In the genomic region with DNA sequence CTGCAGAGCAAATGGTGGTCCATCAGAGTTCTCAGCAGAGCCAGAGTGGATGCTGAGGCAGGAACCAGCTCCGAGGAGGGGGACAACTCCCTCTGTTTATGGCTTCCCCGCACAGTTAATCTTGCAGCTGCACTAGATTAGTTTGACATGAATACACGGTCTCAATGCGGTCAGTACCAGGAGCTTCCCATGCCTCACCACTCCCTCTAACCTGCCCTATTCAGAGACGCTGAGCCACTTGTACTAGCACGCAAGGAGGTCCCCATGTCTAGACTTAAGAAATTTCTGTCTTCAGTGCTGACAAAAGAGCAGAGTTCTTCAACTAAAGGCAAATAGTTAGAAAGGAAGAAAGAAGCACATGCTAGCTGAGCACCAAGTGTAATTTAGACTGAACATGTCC, we compare ENCODE assay signal across 14 mouse cellular contexts.
DNase-seq lines count a peak whose midpoint lies in the region; ATAC-seq and TF ChIP-seq lines count a peak whose summit lies in the region.
"Had no signal": no experiment of that assay in that cellular context is flagged by ENCODE, and none has a peak within 500 bp of the region (broad histone marks: within the 10 kb centered on the region; RNA-seq: fewer than 3 reads in every experiment).

No protein-coding gene starts in this region.

- no peak overlapping the region for H3K4me3 ChIP-seq in neural tube, embryonic 11.5 days (ENCODE audit: low read depth, low read length)
- H3K4me3 ChIP-seq in embryonic facial prominence, embryonic 12.5 days, result no peak overlapping the region
- H3K4me3 ChIP-seq in liver, embryonic 12.5 days, result no peak overlapping the region
- H3K4me3 ChIP-seq in layer of hippocampus, adult 2 months, result no peak overlapping the region

- H3K36me3 ChIP-seq in neural tube, embryonic 11.5 days (ENCODE audit: control insufficient read depth, insufficient read depth, low read length), result no peaks in the 10 kb centered on the region
- H3K36me3 ChIP-seq in embryonic facial prominence, embryonic 12.5 days, result no peaks in the 10 kb centered on the region
- H3K36me3 ChIP-seq in liver, embryonic 12.5 days, result no peaks in the 10 kb centered on the region

- DNase-seq in neural tube, embryonic 11.5 days (ENCODE audit: low spot score), result peak; percentile 16
- DNase-seq in neural tube, embryonic 10.5 days (ENCODE audit: extremely low spot score, low spot score), result no peak
- peak; percentile 13 for DNase-seq in mesoderm, embryonic 11.5 days (ENCODE audit: low read depth, low spot score)
- DNase-seq in layer of hippocampus, adult 2 months (ENCODE audit: low spot score in 2 of 2), result no peak
- DNase-seq in left cerebral cortex, adult 11 months (ENCODE audit: low spot score), result no peak
- DNase-seq: cerebellum, adult 9-11 months; gastrocnemius, postnatal 14 days; kidney, postnatal 14 days; layer of hippocampus, postnatal 36 days; lung, postnatal 4 days had no signal

- 40% methylated on average over 6 of the region's 6 CpGs for WGBS in neural tube, embryonic 11.5 days
- WGBS in embryonic facial prominence, embryonic 12.5 days, result 20% methylated on average over 6 of the region's 6 CpGs
- WGBS in liver, embryonic 12.5 days (ENCODE audit: insufficient replicate concordance), result 61% methylated on average over 6 of the region's 6 CpGs

- H3K9me3 ChIP-seq in neural tube, embryonic 11.5 days (ENCODE audit: control insufficient read depth, low read length), result no peaks in the 10 kb centered on the region
- no peaks in the 10 kb centered on the region for H3K9me3 ChIP-seq in embryonic facial prominence, embryonic 12.5 days
- H3K9me3 ChIP-seq in liver, embryonic 12.5 days (replicated peaks), result no peaks in the 10 kb centered on the region

- no peak for TF ChIP-seq CTCF in layer of hippocampus, adult 2 months (conservative IDR thresholded peaks at IDR 0.05)

- no peak overlapping the region for H3K27ac ChIP-seq in neural tube, embryonic 11.5 days (ENCODE audit: low read depth, low read length)
- no peak overlapping the region for H3K27ac ChIP-seq in embryonic facial prominence, embryonic 12.5 days
- H3K27ac ChIP-seq in liver, embryonic 12.5 days, result no peak overlapping the region
- no peak overlapping the region for H3K27ac ChIP-seq in layer of hippocampus, adult 2 months
- H3K27ac ChIP-seq: hindbrain, embryonic 14.5 days had no signal

- H3K4me2 ChIP-seq in neural tube, embryonic 11.5 days (ENCODE audit: low read depth), result no peak overlapping the region
- peak overlapping the region; percentile 7; the same call in 1 of the 2 replicates for H3K4me2 ChIP-seq in embryonic facial prominence, embryonic 12.5 days (replicated peaks)
- no peak overlapping the region for H3K4me2 ChIP-seq in liver, embryonic 12.5 days
- H3K4me2 ChIP-seq: hindbrain, embryonic 14.5 days; liver, embryonic 11.5 days had no signal

- no peaks in the 10 kb centered on the region for H3K4me1 ChIP-seq in neural tube, embryonic 11.5 days (ENCODE audit: control insufficient read depth, insufficient read depth, low read length)
- H3K4me1 ChIP-seq in embryonic facial prominence, embryonic 12.5 days, result peaks cover 23% of the 10 kb centered on the region; the same call in 1 of the 2 replicates
- H3K4me1 ChIP-seq in liver, embryonic 12.5 days, result peaks cover 9% of the 10 kb centered on the region; the same call in 1 of the 2 replicates

- H3K27me3 ChIP-seq in neural tube, embryonic 11.5 days (ENCODE audit: control insufficient read depth, insufficient read depth, low read length), result no peaks in the 10 kb centered on the region
- H3K27me3 ChIP-seq in embryonic facial prominence, embryonic 12.5 days, result no peaks in the 10 kb centered on the region
- H3K27me3 ChIP-seq in liver, embryonic 12.5 days (replicated peaks), result no peaks in the 10 kb centered on the region

- no peak overlapping the region for H3K9ac ChIP-seq in neural tube, embryonic 11.5 days (ENCODE audit: low read length)
- H3K9ac ChIP-seq in embryonic facial prominence, embryonic 12.5 days, result no peak overlapping the region
- no peak overlapping the region for H3K9ac ChIP-seq in liver, embryonic 12.5 days
- H3K9ac ChIP-seq: hindbrain, embryonic 14.5 days had no signal

- peak; percentile 27; the same call in 1 of the 2 replicates for ATAC-seq in neural tube, embryonic 11.5 days (ENCODE audit: insufficient read depth, low FRiP score, low TSS enrichment)
- no peak for ATAC-seq in embryonic facial prominence, embryonic 12.5 days (ENCODE audit: insufficient number of reproducible peaks, insufficient read depth, low FRiP score, low TSS enrichment)
- ATAC-seq in liver, embryonic 12.5 days, result no peak

Comparison
In these comparisons a context has a peak if more than half of its experiments do, and no peak if none do; other contexts are left out.
1. DNase-seq: peak in neural tube, embryonic 11.5 days (single experiment) and mesoderm, embryonic 11.5 days (single experiment); none in neural tube, embryonic 10.5 days (single experiment), layer of hippocampus, adult 2 months (0 of 2) and left cerebral cortex, adult 11 months (single experiment).